Mouse (Mus musculus) yolk sac, embryonic 10.5 days (tissue): ENCODE measurements at regions not wholly inside any gene's neighbourhood (a gene's known extent, or its start where the extent isn't known, plus 50 kb on each side); places are given as distances from the start of the nearest gene placed in this dataset.

Source experiments
- DNase-seq: peaks from one replicate; pipeline ENCODE4 v3.0.0-alpha.2; 2017; ENCODE audit warnings: low spot score

DNA sequence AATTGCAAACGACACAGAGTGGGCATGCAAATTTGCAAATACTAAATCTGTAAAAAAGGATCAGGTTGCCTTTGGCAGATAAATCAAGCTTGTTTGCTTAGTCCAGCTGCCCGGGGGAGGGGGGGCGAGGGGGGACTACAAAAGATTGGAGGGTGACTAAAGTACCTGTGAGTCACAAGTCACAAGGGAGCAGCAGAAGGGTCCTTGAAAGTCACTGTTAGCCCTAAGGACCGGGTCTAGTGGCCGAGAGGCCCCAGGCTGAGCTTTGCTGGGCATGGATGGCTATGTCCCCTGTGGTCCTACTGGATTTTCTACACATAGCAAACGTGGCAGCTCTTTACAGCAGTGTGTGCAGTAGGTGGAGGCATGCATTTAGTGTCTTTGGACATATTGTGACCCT, 118.4 kb upstream of the Pitx1 start:
- DNase-seq: no peak

DNA sequence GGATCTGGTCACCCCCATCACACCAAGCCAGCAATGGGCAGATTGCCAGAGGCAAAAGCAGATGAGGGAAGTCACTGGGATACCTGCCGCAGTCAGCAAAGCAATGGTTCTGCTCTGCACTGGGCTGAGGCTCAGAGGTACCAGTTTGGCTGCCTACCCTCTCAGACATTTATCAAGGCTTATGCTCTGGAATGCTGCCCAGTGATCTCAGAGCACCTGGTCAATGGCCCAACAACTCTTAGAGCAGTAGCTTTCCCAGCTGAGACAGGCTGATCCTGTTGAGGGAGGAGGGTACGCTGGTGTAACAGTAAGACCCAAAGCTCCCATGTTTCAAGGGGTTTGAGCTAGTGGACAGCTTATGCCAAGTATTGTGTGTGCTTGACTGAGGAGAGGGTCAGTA, 117.4 kb upstream of the Pitx1 start:
- DNase-seq: no peak

DNA sequence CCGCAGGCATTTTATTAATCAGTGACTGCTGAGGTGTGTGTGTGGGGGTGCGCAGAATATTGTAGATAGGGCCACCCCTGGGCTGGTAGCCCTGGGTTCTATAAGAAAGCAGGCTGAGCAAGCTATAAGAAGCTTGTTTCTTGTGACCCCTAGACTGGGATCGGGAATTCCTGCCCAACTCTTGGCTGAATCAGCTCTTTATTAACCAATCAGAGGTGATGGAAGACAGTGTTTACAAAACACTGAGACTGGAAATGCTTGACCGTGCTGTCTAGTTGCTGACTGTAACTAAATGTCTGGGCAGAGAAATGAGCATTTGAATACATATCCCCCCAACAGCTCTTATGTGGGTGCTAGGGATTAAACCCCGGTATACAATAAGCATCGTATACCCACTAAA, 114.8 kb upstream of the Pitx1 start:
- no peak for DNase-seq

DNA sequence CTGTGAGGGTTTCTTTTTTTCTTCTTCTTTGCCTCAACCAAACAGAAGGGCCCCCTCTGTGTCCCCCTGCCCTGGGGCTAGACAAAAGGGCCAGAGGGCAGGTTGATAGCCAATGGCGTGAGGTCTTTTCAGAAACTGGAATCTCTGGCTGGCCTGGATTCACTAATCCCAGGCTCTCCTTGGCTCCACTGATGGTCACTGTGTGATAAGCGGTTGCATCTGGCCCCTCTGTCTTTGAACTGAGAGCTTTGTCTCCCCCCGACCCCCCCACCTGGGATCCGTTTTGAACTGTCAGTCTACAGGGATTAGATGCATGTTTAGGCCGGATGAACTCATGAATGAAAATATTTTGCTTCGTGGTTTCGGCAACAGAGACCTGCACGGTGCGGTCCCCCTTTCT, 112.6 kb upstream of the Pitx1 start:
- no peak for DNase-seq

DNA sequence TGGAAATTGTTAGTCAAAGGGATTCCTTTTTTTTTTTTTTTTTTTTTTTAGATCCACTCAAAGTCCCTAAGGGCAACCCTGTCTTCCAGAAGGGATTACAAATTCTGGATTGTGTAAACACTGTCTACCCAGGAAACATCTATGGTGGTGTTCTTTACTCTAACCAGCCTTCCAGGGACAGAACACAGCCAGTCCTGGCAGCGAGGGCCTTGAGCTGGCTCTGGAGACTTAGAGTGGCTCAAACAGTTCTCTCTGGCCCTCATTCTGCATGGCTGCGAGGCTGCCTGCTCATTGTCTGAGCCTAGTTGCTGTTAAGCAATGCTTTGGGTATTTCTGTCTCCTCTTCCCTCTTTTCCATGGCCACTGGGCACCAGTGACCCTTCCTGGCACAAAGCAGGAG, 112.2 kb upstream of the Pitx1 start:
- DNase-seq: no peak

DNA sequence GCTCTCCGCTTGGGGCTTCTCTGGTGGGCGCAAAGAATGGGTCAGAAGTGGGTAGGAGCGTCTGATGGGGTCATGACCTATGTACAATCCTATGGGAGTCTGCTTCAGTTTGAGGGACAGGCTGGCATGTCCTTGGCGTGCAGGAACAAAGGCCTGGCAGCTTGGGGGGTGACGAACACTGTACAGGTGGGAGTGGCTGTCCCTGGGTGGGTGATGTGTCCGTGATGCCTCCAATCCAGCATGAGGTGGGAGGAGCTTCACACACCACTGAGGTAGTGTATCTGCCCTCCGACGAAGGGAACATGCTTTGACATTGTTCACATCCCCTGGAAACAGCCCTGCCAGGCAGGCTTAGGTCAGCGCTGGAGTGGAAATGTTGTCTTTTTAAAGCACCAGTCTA, 101.4 kb upstream of the Pitx1 start:
- no peak for DNase-seq

DNA sequence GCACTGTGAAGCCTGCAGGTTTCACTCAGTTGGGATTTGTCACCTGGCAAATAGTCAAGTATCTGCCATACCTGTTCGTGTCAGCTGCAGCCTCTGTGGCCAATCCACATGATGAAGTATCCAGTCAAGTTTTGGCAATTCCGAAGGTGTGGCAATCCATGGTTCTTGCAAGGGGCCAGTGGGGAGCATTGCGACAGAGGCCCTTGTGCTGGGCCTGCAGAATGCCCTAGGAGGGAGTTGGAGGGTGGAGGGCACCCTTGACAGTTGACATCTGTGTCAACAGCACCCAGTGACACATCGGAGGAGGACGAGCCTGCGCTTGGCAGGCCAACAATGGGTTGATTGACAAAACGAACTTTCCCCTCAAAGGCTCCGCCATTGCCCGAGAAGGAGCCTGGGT, 101.0 kb upstream of the Pitx1 start:
- no peak for DNase-seq

DNA sequence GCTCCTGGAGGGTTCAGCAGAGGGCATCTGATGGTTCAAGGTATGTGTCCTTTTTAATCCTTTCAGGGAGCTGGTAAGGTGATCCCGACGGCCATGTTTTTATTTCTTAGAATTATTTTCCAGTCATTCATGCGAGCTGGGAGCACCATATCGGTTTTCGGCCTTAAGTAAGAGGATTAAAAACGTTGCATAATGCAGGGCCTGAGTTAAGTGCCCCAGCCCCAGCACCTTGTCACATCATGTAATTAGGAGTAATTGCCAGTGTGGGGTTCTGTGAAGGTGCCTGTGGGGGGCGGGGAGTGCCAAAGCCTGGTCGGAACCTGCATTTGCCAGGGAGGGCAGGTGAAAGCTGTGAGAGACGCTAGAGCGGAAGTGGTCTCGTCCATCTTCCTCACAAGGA, 94.6 kb upstream of the Pitx1 start:
- DNase-seq: no peak

DNA sequence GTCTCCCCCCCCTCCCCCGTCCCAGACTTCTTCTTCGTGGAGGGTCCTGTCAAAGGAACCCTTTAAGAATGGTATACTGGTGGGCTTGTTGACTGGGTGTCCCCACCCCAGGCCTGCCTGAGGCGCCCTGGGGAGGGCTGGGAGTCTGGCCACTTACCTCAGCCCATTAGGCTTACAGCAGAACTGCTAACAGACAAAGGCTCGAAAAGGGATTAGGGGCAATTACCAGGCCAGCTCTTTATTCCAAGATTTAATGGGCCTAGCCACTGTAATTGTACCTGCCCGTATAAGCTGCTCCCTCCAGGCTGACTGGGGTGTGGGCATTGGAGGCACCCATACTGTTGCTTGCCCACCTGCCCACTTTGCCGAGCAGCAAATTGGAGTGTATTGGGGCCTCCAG, 93.8 kb upstream of the Pitx1 start:
- DNase-seq: no peak

DNA sequence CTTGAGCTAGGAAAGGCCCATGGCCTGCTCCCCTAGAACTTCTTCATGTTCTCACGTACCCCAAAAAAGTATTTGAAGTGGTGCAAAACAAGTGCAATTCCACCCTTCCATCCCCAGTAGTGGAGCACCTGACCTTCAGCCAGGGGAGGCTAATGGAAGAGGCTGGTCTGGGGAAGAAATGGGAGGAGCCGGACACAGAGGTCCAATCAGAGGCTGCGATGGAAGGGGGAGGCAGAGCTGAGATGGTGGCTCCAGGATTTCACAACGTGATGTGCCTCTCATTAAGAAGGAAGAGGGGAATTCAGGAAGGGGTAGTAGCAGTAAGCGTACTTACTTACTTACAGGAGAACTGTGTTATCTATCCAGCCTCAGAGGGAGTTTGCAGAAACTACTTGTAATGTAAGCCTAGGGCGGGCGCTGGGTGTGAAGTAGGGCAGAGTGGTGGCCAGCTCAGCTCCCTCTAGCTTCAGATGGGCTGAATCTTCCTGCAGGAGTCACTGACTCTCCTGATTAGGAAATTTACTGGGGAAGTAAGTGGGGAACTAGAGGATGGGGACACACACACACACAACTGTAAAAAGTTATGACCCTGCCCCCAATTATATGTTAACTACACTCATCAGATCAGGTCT, 87.6 kb upstream of the Pitx1 start:
- DNase-seq: peak; percentile 64

DNA sequence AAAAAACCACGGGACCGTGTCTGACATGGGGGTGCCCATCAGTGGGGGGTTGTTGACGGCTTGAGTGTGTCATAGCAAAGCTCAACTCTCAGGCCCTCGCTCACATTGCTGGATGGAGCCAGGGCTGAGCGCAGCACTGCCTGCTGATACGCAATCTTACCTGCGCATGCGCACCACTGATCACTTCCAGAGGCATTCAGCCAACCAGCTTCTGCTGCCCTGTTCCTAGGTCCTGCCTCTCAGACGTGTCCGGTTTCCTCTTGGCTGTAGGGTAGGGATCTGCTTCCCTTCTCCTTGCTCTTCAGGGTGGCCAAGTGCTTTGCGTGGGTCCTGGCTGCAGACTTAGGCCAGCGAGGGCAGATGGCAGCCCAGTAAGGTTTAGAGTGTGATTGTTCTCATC, 81.3 kb upstream of the Pitx1 start:
- no peak for DNase-seq

DNA sequence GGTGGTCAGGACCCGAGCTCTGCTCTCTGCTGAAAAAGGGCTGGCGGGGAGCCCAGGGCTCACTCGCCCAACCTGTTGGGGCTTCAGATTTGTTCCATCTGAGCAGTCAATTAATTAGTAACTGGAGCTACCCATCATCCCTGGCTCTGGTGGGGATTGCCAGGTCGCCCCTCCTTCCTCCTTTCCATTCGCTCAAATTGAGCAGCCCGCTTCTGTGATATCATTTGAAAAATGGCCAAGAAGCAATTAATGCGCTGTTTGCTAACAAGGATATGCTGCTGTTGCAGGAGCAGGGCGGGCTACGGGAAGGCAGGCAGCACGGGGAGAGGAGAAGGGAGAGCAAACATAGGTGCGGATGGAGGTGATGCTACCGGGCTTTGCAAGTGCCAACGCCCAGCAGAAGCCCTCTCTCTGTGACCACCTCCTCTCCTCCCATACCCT, 76.3 kb upstream of the Pitx1 start:
- DNase-seq: no peak

DNA sequence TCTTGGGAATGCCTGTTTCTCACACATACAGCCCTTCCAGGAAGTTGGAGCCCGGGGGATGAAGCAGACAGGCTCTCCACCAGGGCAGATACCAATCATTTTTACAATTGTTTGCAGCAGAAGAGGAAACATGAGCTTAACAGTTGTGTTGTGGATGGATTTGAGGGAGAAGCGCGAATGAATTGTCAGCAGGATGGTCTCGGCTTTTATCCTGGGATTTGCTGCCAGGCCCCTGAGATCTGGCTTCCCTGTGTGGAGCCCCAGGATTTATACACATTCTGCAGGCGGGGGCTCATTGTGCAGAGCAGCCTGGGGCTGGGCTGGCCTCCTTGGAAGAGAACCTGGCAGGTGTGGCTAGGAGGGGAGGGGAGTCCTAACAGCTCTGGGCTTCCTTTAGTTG, 73.9 kb upstream of the Pitx1 start:
- peak; percentile 41 for DNase-seq

DNA sequence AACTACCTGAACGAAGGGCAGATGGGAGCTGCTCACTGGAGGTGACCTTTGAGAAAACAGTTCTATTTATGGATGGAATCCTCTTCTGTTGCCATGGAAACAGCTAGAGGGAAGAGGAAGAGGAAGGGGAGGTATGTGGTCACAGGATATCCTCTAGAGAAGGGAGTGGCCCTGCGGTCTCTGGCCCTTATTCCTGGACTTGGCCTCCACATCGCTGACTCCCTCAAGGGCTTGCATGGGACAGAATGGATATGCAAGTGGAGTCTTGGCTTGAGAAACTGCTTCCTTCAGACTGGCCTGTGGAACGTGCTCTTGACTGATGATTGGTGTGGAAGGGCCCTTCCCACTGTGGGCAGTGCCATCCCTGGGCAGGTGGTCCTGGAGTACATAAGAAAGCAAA, 68.9 kb upstream of the Pitx1 start:
- DNase-seq: no peak

DNA sequence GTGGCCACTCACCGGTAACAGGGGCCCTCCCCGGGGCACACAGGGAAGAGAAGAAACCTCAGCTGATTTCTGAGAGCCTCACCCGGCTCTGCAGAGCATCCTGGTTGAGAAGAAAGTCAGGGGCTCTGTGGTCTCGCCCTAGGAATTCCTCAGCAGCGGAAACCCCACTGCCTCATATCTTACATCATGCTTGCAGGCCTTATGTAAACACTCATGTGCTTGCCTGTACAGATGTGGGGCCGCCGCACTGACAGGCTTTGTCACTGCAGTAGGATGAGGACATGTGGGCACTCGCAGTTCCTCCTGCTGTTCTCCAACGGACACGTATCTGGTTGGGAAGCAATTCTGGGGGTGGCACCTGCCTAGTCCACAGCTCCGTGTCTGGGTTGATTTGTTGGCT, 66.3 kb upstream of the Pitx1 start:
- DNase-seq: no peak

DNA sequence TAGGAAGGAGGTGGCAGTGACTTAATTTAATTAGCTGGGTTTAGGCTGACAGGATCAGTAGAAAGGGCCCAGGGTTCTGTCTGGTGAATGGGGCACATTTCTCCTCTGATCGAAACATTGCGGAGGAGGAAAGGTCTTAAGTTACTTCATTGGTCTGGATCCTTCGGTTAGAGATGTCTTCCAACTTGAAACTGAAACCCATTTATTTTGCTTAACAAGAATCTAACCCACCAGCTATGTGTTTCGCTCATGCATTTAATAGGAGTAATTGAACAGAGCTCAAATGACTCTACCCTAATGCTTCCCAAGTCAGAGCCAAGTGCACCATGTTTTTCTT, 64.2 kb upstream of the Pitx1 start:
- no peak for DNase-seq

DNA sequence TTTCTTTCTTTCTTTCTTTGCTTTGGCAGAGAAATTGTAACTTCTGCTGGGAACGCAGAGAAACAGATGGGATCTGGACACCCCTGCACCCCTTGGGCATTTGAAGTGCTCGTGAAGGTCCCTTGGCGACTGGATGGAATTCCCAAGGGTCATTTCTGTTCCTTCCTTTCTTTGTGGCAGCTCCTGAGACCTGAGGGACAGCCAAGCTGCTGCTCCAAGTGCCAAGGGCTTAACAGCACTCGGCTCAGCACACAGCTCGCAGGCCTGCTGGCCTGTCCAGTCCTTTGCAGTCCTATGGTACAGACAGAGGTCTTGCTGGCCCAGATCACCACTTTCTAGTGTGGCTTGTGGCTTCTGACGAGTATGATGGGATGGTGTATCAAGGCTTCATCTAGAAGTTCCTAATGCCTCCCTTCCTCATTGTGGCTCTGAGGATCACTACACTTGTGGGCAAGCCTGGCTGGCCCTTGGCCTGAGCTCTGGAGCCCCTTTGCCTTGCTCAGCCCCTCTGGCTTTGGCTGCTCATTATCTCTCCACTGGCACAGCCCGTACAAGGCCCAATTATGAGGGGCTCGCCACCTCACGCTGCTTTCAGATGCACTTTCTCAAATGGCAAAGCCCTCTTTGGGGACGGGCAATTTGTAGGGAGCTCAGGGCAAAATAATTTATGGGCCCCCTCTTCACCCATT, 63.7 kb upstream of the Pitx1 start:
- no peak for DNase-seq

DNA sequence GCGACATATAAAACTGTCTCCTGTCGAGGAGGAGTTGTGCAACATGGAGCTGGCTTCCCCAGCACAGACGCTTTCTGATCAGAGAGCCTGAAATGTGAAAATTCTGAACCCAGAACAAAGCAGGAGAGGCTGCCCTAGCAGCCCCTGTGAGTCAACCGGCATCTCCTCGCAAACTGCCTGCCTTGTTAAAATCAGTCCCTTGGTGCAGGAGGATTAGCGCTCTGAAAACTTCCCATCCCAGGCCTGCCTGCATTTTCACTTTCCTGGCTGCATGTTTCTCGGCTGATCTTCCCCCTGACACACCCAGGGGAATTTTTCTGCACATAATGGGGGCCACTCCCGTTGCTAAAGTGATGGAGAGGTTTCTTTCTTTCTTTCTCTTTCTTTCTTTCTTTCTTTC, 63.0 kb upstream of the Pitx1 start:
- no peak for DNase-seq

DNA sequence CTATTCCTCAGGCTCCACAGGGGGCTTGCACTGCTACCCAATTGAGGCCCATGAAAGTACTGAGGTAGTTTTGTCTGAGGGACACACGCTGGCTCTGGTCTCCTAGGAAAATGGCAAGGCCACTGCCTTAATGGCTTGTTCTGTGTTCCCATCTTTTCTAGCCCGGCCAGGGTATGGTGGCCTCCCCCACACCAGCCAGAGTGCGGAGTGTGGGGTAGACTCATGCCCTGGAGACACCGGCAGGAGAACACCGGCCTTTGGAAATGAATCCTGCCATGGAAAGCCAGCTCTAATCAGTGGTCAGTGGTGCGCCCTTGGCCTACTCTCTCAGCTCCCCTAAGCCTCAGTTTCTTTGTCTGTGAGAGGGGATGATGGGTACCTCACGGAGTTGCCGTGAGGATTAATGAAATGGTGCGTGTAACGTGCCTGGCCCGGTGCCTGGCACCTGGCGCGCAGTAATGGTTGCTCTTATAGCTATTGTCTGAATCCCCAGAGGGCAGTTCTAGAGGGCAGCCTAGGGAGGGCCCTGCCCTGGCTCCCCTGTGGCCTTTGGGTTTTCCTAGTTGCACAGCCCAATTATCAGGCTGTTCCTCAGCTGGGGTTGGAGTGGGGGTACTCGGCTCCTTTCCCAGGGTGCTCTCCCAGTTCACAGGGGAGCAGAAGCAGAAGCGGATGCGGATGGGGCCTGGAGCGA, 62.4 kb upstream of the Pitx1 start:
- no peak for DNase-seq

DNA sequence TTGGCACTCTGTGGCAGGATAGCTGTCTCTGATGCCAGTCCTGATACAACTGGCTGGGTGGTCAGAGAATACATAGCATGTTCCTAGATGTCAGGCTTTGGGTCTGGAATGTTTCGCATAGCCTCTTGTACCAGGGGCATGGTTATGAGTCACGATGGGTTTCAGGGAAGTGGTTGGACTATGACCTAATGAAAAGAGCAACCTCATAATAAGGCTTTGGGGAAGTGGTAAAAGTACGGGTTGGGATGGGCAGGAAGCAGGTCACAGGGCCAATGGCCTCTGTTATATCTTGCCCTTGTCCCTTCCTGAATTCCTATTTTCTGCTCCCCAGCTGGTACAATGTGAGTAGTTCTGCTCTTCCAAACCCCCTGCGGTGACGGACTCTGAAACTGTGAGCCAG, 59.5 kb upstream of the Pitx1 start:
- DNase-seq: no peak

DNA sequence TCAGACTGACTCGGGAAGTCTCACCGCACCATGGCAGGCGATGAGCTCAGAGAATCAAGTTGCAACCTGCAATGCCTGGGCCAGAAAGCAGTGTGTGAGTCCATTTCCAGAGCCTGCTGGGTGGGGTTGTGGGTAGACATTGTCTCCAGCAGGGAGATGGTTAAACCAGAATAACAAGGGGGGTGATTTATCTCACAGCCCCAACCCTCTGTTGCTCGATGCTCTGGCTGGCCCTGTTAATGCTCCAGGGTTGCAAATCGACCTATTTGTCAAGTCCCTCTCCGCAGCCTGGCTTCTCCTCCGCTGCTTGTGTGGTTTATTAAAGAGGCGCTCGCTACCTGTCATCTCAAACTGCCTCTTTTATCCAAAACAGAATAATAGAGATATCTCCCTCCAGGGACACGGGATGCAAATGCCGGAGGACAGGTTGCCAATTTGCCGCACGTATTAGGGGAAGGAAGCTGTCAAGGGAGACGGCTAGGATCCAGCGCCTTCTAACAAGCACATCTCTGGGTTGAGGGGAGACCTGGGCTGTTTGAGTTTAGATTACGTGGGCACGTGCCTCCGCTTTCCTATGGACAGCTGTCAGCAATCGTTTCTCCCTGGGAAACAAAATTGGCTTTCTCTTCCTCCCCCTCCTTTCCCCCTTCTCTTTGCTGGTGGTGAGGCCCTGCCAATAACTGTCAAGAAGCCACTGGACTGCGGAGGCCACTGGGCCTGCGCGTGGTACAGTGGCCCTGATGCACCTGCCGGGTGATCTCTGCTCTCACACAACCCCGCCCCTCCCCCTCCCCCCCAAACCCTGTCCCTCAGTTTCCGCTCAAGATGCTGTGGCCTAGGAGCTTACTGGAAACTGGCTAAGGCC, 57.4 kb upstream of the Pitx1 start:
- no peak for DNase-seq

DNA sequence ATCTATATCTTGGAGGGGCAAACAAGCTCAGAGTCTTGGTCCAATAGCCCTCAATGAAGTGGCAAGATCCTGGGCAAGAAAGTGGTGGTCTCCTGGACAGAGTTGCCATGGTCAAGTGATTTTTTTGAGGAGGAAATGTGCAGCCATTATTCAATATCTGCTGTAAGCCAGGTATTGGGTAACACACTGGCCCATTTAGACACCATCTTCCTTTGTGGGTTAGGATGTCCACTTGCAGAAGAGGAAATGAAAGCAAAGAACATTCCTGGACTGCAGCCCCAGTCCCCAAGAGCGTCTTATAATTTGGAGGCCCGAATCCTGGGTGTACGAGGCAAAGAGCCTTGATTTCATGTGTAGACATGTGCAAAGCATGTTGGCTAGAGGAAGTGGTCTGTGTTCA, 56.3 kb upstream of the Pitx1 start:
- no peak for DNase-seq
